Mouse (Mus musculus) cerebellum, adult 9-11 months (tissue): ENCODE measurements around the gene Nsmce1.
"Not testable (repeated sequence)": the region's sequence is repeated elsewhere in the genome, so short reads cannot be mapped to it uniquely, and the experiment has no call there.

Source experiments
- DNase-seq: peaks from one replicate; pipeline ENCODE4 v3.0.0; 2022

Nsmce1 gene

DNA sequence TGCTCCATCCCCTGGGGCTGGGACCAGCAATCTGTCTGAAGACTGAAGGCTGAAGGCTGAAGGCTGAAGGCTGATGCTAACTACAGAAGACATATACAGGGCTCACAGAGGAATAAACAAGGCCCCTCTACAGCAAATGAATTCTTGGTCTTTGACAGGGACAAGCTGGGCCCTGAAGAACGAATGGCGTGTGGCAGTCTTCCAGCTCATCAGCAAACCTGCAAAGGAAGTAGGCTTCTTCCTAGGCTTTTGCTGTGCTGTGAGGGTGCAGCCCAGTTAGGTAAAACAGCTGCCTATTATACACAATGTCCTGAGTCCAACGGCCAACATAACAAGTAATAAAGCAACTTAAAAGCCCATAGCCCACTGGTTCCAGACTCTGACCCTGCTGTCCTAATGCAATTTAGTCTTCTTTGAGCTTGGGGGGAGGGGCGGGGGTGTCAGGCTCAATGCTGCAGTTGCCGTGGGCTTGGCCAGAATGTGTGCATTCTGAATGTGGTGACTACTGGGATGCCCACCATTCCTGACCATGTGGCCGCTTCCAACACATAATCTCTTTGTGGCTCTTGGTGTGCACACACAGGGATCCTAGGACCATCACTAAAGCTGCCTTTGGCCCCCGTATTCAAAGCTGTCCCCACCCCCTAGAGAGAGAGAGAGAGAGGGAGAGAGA, 61.1 kb downstream of the Nsmce1 start:
- DNase-seq: no peak

GRCm38 (mm10) chr7:125428816-125429500, 62.4 kb downstream of the Nsmce1 start:
- not testable (repeated sequence) for DNase-seq

GRCm38 (mm10) chr7:125428381-125428780, 63.0 kb downstream of the Nsmce1 start:
- no peak for DNase-seq

- DNase-seq: peak; percentile 86
Measured at GRCm38 (mm10) chr7:125427492-125428090, 63.8 kb downstream of the Nsmce1 start.

DNA sequence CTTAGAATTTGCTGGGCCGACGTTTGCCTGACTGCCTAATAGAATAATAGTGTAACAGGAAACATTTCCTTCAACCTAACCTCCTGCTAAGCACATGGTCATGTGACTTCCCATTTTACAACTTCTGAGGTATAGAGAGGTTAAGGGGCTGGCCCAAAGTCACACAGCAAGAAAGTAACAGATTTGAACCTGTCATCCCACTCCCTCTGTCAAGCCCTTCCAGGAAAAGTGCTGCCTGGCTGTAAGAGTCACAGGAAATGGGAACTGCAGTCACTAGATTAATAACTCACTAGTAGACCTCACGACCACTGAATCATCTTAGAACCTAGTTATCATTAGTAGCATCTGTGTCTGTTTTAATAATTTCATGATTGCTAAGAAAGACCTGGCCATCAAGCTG, 68.3 kb downstream of the Nsmce1 start:
- DNase-seq: no peak

GRCm38 (mm10) chr7:125421911-125422310, 69.5 kb downstream of the Nsmce1 start:
- DNase-seq: no peak

DNA sequence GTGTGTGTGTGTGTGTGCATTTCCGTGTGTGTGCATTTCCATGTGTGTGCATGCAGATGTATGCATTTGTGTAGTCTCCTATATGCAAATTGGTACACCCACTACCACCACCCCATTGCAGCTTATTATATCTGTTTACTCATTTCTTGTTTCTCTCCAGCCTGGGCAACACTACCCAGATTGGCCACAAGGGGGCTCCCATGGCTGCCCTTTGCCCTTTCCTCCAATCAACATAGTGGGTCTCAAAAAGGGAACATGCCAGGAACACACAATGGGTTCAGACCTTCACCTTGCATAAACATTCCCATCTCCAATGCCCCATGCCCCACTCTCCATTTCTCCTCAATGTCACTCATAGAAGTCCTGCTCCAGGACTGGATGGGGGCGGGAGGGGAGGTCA, 71.2 kb downstream of the Nsmce1 start:
- DNase-seq: no peak

DNA sequence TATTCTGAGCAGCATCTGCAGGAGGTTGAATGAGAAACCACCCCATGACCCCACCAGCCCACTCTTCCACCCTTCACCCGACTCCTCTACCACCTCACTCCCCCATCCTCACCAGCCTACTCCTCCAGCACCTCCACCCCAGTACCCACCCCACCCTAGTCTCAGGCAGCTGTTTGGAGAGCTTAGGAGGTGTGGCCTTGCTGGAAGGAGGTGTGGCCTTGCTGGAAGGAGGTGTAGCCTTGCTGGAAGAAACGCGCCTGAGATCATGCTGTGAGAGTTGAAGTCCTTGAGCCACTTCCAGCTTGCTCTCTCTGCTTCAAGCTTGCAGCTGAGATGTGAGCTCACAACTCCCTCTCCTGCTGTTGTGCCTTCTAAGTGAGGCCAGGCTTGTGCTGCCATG, 73.0 kb downstream of the Nsmce1 start:
- DNase-seq: no peak
